Mouse (Mus musculus) G1E-ER4 (cell line): ENCODE results near the gene 4930469K13Rik. TPM values are rescaled to one million over a fixed set of nuclear protein-coding genes. Genes with fewer than 3 reads are reported as not detected.

ENCODE experiments used
- GATA1 ChIP-seq: IDR thresholded peaks from one replicate; pipeline ENCODE4 v1.8.0; 2012; ENCODE audit warnings: low read length, inconsistent platforms
- polyA plus RNA-seq: library from polyadenylated mRNA; stranded (reverse); fragments of >175 nt; gene quantifications from 2 replicates; pipeline ENCODE4 v1.2.3, GENCODE M21; 2012

The 4930469K13Rik gene
- polyA plus RNA-seq, 1 experiment: not detected

DNA sequence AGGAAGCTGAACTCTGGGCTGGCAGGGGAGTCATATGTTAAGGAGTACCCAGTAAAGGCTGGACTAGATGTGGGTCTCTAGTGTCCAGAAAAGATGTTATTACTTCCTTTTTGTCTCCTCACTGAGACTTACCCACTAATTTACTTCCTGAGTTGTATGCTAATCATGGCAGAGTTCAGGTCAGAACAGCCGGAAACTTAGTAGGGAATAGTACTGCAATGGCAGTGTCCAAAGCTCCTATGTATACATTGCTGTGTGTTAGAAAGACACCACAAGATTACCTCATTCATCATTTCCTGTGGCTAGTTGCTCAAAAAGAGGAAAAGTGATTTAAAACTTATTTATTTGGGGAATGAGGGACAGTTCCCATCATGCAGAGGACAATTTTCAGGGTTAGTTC lies 73.3 kb downstream of the 4930469K13Rik start:
- TF ChIP-seq GATA1: no peak

DNA sequence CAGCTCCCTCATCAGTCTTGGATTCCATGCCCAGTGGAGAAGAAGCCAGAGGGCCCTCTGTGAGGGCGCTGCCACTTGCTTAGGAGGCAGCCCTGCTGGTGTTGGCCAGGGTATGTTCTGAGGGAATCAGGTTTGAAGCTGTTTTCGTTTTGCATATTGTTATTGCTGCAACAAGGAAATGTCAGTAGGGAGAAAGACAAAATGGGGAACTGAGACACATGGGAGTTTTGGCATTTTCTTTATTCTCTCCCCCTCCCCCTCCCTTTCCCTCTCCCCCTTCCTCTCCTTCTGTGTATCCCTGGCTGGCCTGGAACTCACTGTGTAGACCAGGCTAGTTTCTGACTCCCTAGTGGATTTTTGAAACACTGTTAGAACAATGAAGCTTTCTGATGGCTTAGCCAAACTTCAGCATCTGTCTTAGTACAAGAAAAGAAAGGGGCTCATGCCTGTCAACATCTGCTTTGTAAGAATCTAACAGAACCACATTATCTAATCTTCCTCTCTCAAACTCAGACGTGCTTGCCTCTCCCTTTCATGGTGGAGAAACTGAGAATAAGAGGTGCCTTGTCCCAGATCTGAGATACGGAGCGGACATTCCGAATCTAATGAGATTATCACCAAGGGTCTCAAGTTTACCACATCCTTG lies 86.2 kb downstream of the 4930469K13Rik start:
- TF ChIP-seq GATA1: no peak

DNA sequence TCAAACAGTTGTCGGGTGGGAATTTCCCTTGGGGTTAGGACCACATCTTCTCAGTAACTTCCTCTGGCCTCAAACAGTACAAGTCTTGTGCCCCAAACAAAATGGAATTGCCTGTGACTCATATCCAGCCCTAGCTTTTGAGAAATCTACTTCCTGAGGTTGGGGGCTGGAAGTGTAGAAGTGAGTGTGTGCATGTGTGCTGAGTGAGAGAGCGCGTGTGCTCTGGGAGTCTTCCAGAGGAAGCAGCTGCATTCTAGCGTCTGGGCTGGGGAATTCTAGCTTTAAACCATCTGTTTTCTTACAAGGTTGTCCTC lies 87.5 kb downstream of the 4930469K13Rik start:
- TF ChIP-seq GATA1: no peak

DNA sequence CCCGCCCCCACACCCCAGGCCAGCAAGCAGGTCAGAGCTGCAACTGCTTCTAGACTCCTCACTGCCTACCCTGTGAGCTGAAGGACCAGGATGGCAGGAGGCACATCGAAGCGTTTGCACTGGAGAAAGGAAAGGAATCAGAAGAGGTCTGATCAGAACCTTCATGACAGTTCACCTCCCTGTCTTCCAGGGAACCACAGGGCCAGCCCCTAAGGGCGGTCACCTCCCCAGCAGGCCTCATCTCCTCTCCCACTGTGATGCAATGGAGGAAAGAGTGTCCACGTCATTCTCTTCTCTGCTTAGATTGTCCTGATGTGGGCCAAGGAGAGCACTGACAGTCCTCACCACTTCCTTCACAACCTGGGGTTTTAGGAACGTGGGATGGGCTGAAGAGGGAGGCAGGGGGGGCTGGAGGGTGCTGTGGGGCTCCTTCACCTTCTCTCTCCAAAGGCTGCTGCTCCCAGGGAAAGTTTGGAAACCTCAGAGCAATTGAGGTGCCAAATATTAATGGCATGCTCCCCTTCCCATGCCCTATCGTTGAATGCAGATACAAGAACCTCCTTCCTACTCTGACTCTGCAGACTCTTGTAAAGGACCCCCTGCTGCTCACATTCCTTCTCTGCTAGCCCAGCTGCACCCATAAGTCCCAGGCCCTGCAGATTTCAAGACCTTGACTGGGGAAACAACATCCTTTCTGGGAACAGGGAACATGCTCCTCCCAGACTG lies 88.1 kb downstream of the 4930469K13Rik start:
- no peak for TF ChIP-seq GATA1

DNA sequence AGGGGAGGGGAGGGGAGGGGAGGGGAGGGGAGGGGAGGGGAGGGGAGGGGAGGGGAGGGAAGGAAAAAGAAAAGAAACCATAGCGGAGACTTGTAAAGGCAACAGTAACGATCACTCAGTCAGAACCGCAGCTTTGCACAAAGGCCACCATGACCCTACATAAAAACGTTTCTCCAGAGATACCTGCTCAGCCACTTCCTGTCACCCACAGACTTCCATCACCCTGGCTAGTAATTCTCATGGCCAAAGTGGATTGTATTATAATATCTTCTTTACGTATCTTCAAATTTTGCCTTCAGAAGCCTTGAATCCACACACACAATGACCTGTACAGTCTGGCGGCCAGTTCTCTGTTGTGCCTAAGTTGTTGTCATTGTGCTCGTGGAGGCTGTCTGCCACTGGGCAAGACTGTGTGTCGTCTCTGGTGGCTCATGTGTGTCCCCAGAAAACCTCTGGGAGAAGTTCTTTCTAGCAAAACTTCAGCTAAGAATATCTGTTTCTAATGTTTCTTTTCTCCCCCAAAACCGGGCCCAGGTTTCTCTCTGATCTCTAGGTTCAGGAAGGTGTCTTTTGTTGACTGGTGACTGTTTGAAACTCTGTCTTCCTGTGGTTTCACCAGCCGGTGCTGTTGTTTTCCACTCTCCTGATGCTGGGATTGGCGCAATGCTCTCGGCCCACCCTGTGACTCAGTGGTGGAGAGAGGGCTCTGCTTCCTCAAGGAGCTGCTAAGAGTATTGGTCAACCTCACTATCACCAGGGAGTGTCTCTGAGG lies 88.9 kb downstream of the 4930469K13Rik start:
- TF ChIP-seq GATA1: no peak

DNA sequence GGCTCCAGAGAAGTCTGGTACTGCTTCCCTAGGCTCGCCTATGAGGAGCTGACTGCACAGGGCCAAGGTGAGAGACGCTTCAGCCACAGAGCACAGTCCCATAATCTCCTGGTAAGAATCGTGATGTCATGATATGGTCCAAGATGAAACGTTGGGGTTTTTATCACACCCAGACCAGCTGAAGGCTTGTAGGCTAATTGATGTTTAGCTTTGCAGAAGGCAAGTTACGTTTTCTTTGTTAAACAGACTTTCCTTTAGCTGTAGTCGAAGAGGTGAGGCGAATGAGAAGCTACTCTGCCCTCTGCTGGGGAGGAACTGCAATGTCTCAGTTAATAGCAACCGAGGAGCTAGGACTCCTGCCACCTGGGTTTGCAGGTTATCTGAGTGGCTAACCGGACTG lies 89.7 kb downstream of the 4930469K13Rik start:
- TF ChIP-seq GATA1: no peak

DNA sequence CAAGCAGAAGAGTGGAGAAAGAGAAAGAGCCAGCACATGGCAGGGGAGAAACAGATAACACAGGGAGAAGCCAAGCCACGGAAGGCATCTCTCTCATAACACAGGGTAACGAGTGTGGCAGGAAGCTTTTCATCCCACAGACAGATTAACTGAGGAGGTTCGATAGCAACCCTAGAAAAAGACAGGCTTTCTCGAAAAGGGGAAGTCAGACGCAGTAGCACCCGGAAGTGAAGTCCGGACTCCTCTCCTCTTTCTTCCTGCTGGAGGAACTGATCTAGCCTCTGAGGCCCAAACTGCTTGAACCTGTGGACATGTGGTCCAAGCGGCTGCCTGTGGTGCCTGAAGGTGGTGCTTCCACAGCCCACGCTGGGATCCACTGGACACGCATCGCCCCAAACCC lies 90.1 kb downstream of the 4930469K13Rik start:
- no peak for TF ChIP-seq GATA1

DNA sequence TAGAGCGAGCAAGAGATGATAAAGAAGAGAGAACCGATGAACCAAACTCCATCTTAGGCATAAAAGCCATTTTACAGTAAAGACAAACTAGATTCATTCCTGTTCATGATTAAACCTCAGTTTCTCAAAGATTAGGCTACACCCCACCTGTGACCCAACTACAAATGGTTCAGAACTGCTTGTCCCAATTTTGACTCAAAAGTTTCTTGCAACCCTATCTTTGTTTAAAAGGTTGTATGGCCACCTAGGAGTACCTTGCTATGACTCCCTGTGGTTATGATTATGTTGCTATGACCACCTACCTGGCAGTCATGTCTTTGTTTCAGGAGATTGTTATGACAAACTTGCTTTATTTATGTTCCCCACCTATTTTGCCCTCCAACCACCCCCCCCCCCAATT lies 90.7 kb downstream of the 4930469K13Rik start:
- TF ChIP-seq GATA1: no peak

DNA sequence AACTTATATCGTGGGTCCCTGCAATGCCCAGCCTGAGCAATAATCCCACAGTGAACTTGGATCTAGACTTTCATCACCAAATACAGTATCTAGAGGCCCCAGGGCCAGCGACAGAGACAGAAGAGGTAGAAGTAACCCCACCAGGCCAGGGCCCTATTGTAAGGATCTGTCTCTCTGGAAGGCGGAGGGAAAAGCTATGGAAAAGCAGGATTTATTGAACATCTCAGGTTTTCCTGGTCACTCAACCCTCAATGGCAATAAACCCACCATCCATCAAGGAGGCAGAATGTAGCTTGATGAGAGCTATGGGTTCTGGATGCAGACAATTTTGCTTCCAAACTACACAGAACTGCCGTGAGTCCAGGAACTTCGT lies 95.8 kb downstream of the 4930469K13Rik start:
- no peak for TF ChIP-seq GATA1

DNA sequence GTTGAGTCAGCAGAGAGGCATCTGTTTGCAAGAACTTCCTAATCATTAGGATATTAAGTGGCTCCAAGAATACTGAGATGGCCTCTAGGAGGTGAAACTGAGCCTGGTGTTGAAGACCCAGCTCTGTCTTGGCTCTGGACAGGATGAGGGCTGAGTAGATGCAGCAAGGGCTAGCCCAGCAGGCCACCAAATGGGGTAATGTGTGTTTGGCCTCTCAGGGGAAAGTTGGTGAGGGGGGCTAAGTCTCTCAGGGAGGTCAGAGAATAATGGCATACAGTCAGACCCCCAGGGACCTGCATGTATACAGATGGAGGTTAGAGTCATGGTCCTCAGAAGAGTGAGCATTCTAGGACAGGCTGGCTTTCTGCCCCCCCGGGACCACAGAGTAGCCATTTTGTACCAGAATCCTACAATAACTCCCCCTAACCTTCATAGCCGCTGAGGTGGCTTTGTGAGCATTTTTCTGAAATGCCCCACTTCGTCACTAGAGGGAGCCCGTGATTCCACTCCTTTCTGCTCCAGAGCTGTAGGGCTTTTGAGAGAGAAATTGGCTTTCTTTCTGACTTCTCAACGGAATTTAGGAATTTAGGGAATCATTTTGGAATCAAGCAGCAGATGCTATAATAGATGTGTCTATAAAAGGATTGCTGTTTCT lies 96.3 kb downstream of the 4930469K13Rik start:
- TF ChIP-seq GATA1: no peak

DNA sequence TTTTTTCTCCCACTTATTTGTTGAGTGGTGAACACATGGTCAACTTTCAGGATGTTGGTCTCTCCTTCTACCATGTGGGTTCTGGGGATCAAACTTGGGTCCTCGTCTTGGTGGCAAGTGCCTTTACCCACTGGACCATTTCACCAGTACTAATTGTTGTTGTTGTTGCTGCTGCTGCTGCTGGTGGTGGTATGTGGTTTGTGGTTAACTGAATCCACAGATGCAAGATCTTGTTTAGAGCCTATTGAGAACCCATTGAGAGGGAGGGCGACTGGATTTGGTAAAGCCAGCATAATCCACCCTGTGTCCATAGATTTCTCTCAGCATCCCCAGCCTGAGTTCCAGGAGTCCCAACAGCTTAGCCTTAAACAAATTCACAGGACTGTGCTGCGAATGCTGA lies 97.9 kb downstream of the 4930469K13Rik start:
- TF ChIP-seq GATA1: no peak

DNA sequence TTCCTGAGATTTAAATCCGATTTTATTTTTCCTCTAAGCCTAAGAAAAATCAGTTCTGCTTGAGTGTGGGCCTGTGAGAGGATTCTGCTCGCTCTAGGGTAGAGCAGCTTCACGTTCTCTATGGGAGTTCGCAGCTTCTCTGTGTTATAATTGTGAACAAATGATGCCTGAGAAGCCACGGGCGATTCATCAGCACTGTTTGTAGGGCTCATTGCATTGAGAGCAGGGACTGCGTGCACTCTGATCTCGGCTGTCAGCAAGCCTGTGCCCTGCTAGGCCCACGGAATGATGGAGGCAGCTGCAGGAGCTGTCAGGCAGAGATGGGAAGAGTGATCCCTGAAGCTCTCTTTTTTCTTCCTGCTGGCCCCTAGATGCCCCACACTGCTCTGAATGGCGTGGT lies 100.1 kb downstream of the 4930469K13Rik start:
- TF ChIP-seq GATA1: no peak

DNA sequence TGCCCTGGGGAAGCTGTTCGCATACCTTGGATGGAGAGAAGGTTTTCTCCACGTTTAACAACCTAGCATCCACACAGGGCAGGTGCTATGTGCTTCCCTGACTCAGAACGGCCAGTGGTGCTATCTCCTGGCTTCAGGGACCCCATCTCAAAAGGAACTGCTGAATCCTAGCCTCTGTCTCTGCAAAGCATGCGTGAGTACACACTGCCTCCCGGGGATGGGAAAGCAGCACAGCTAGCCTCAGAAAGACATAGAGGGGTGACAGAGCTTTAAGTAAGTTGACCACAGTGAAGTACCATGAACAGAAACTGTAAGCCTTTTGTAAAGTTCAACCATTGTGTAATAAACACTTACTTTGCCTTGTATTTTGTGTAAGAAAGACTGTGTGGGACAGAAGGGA lies 104.9 kb downstream of the 4930469K13Rik start:
- no peak for TF ChIP-seq GATA1

DNA sequence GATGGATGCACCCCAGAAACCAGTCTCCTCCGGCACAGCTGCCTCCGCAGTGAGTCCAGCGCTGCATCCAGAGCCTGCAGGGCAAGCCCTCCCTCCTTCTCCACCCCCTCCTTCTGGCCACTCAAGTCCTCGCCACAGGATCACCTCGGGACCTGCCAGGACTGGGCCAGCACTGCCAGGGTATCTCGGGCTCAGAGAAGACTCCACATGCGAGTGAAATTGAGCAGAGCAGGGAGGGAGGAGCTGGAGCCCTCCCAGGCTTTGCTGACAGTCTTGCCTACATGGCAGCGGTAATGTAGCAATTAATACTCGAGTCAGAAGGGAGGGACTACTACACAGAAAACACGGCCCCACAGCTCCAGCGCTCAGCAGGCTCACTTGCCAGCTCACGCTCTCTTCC lies 105.4 kb downstream of the 4930469K13Rik start, which contains the start of gene Kcnip1:
Gene Kcnip1 (minus strand): TSS at position 215 of the 400 bp plus-strand sequence.
- no peak for TF ChIP-seq GATA1

DNA sequence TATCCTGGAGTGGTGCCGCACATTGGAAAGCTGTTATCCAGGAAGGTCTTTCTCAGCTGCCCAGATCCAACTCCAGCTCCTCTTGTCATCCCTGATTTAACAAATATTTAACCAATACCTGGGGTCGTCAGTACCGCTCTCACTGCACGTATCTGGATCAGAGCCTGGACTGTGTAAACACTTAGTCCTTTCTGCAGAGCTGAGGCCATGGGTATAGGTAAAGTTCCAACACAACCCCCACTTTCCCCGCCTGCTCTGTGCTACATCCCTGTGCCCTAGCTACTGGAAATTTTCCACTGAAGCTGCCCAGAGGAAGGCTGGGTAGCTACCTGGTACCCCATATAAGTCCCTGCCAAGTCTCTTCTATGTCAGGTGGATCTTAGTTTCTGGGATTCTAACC lies 108.4 kb downstream of the 4930469K13Rik start:
- TF ChIP-seq GATA1: no peak

DNA sequence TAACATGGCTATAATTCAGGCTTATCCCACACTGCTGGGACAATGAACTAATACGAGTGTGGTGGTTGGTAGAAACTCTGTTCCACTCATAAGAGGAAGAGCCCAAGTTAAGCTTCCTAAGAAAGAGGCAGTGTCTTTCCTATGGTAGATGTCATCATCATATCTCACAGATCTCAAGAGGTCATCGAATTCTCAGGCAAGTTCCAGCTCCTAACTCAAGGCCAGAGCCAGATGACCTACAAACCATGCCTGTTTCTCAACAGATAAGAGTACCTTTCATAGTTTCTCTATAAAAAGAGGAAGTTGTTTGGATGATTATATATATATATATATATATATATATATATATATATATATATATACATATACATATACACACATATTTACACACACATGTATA lies 111.8 kb downstream of the 4930469K13Rik start:
- TF ChIP-seq GATA1: no peak
